Mouse (Mus musculus) T-cell, adult 66 days (primary cell): ENCODE results near the gene Tab1. TPM values are rescaled to one million over a fixed set of nuclear protein-coding genes. Genes with fewer than 3 reads are reported as not detected.

ENCODE experiments used
- total RNA-seq, 2 experiments: library from RNA; stranded (reverse); gene quantifications; 3 replicates in 1 of 2; 4 replicates in 1 of 2; pipeline ENCODE4 v1.2.4; 2023

The Tab1 gene
- 10 to 100 TPM; 30.9 to 35.2 TPM for total RNA-seq

GRCm38 (mm10) chr15:80132993-80133586, at the start of gene Tab1:
Gene Tab1 (plus strand): TSS chr15:80133127.

GRCm38 (mm10) chr15:80091121-80091955, 41.6 kb upstream of the Tab1 start, which contains the start of the genes Syngr1 and Rpl3:
Gene Syngr1 (plus strand): TSS chr15:80091334.
Gene Rpl3 (minus strand): TSS chr15:80091868.

DNA sequence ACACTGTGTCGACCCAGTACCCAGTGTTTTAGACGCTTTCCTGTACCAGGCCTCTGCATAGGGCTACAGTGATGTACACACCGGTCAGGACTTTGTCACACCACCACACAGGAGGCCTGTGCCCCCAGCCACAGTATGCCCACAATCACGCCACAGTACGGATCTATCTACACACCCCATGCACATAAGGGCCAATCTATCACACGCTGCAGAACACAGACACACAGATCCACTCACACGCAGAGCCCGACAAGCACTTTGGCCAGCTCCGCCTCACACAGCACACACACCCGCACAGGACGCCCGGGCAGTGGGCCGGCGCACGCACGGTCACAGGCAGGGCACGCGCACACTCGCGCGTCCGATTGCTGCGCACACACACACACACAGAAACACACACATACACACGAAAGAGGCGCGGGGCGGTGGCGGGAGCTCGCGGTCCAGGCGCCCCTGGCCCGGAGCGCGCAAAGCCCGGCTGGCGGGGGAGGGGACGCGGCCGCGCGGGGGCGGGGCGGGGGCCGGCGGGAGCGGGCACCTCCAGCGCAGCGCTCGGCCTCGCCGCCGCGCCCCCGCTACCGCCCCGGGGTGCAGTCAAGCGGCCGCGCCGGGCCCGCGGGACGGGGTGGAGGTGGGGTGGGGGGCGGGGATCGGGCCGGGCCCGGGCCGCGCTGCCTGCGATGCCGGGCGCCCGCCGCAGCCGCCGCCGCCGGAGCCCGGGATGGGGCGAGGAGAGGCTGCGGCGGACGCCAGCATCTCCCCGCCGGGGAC, 40.3 kb downstream of the Tab1 start, which contains the start of gene Mgat3:
Mgat3 (plus strand) TSS at position 721 of the 771 bp plus-strand sequence.

Other genes with a start within 250 kb of the Tab1 start
- gene Apobec3, start 241.5 kb upstream of the Tab1 start, total RNA-seq = 100 to 1,000 TPM; 123 to 145 TPM
- 100 to 1,000 TPM; 113 to 119 TPM for gene Cbx7, start 162.0 kb upstream of the Tab1 start, total RNA-seq
- gene Pdgfb, start 118.2 kb upstream of the Tab1 start, total RNA-seq = 1 to 10 TPM; 2.0 to 2.7 TPM
- gene Syngr1, start 41.8 kb upstream of the Tab1 start, total RNA-seq = under 1 TPM; 0.41 to 0.44 TPM
- gene Rpl3, start 41.3 kb upstream of the Tab1 start, total RNA-seq = 1,000 to 10,000 TPM; 1,333 to 1,480 TPM
- not detected for gene Mgat3, start 40.6 kb downstream of the Tab1 start, total RNA-seq
- 10 to 100 TPM; 48.5 to 49.6 TPM for gene Mief1, start 100.9 kb downstream of the Tab1 start, total RNA-seq
- 10 to 100 TPM; 13.2 to 28.3 TPM for gene AC140267.1, start 102.7 kb downstream of the Tab1 start, total RNA-seq
- 100 to 1,000 TPM; 226 to 310 TPM for gene Atf4, start 122.1 kb downstream of the Tab1 start, total RNA-seq
- gene Rps19bp1, start 131.2 kb downstream of the Tab1 start, total RNA-seq = 10 to 100 TPM; 24.8 to 29.7 TPM
- under 1 TPM; 0.24 to 0.47 TPM for gene Cacna1i, start 154.1 kb downstream of the Tab1 start, total RNA-seq